Mouse (Mus musculus) 416B (cell line): ENCODE results near the gene Ppa1.

Source experiments
- DNase-seq: peaks from one replicate; pipeline ENCODE4 v3.0.0; 2011; ENCODE audit warnings: low read depth

The Ppa1 gene

GRCm38 (mm10) chr10:61648737-61649645 lies 639 bp downstream of the Ppa1 start:
- DNase-seq = peak; percentile 67

- DNase-seq = no peak
These were observed 5.8 kb downstream of the Ppa1 start for GRCm38 (mm10) chr10:61654105-61654504.

GRCm38 (mm10) chr10:61654691-61655090 lies 6.3 kb downstream of the Ppa1 start:
- peak; percentile 81 for DNase-seq

GRCm38 (mm10) chr10:61655188-61655587 lies 6.8 kb downstream of the Ppa1 start:
- DNase-seq = no peak

GRCm38 (mm10) chr10:61656928-61657882 lies 8.9 kb downstream of the Ppa1 start:
- DNase-seq = no peak

- peak; percentile 74 for DNase-seq
These were observed 9.6 kb downstream of the Ppa1 start for GRCm38 (mm10) chr10:61657985-61658384.

- DNase-seq = peak; percentile 65
These were observed 13.5 kb downstream of the Ppa1 start for GRCm38 (mm10) chr10:61661887-61662286.

GRCm38 (mm10) chr10:61662391-61662988 lies 14.1 kb downstream of the Ppa1 start:
- DNase-seq = peak; percentile 33

GRCm38 (mm10) chr10:61665111-61665510 lies 16.8 kb downstream of the Ppa1 start:
- DNase-seq = no peak

GRCm38 (mm10) chr10:61665651-61666050 lies 17.3 kb downstream of the Ppa1 start:
- DNase-seq = no peak

GRCm38 (mm10) chr10:61669289-61669688 lies 20.9 kb downstream of the Ppa1 start:
- DNase-seq = no peak

GRCm38 (mm10) chr10:61669896-61670295 lies 21.5 kb downstream of the Ppa1 start:
- DNase-seq = peak; percentile 81

GRCm38 (mm10) chr10:61670758-61671157 lies 22.4 kb downstream of the Ppa1 start:
- peak; percentile 38 for DNase-seq

GRCm38 (mm10) chr10:61675935-61676334 lies 27.6 kb downstream of the Ppa1 start:
- DNase-seq = no peak

GRCm38 (mm10) chr10:61679545-61679944 lies 31.2 kb downstream of the Ppa1 start:
- DNase-seq = no peak

- peak; percentile 97 for DNase-seq
These were observed 31.9 kb downstream of the Ppa1 start, which contains the start of gene Sar1a for GRCm38 (mm10) chr10:61680015-61680913. TSS of gene Sar1a (plus strand) at chr10:61680299.

GRCm38 (mm10) chr10:61689405-61689804 lies 41.1 kb downstream of the Ppa1 start:
- no peak for DNase-seq

GRCm38 (mm10) chr10:61693563-61693962 lies 45.2 kb downstream of the Ppa1 start:
- DNase-seq = no peak

- DNase-seq = peak; percentile 99
These were observed 46.7 kb downstream of the Ppa1 start, which contains the start of gene Tysnd1 for GRCm38 (mm10) chr10:61694870-61695670. TSS of gene Tysnd1 (plus strand) at chr10:61695514.
